Mouse (Mus musculus): ENCODE results near the gene Ripply2. TPM values are rescaled to one million over a fixed set of nuclear protein-coding genes. Genes with fewer than 3 reads are reported as not detected.
A peak's percentile ranks its signal among the peaks of the same experiment; 100 is the strongest.

Gene Ripply2
- total RNA-seq, 4 experiments from 2014 or later = 1.4 to 3.0 (median 2.0) TPM

- DNase-seq = peak; percentile 8
These were observed 12.2 kb downstream of the Ripply2 start for GRCm38 (mm10) chr9:87027423-87028084.

DNA sequence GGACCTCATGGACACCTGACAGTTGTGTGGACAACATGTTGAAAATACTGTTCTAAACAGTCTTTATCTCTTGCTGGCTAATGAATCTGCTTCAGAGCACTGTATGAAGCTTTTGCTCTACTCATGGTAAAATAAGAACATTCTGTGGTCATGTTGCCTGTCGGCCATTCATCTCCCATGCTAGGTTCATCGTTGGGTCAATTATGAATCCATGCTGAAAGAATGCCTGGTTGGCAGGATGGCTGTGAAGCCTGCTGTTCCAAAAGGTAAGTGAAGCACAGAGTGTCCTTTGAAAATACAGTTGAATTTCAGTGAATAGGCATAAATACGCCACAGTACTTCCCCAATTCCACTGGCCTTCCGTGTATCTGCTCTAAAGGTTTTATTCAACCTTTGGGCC is 16.9 kb downstream of the Ripply2 start:
- DNase-seq = no peak

DNA sequence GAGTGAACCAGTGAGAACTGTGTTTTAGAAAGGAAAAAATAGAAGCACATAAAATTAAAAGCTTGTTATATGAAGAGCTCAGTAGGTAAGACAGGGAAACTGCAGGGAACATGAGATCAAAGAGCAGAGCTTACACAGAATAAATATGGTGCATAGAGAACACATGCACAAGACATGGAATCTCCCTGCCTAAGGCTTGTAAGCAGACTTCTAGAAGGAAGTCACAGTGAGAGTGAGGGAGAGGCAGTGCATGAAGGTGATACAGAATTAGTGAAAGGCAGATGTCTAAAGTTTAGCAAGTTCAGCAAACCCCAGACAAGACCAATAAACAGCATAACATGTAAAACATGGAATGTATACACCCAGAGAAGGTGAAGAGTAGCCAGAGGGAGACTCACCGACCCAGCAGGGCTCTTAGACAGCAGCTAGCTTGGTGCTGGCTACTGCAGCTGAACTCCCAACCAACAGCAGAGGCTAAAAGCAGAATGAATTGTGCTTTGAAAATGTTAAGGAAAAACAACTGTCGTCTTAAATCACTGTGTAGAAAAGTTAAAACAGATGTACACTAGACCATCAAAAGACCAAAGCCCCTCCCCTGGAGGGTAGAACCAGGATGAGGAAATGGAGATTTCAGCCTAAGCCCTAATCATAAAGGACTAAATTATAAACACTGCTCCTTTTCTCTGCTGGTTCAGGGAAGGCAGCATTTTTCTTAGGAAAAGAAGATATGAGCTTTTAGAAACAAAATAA is 19.7 kb downstream of the Ripply2 start:
- DNase-seq = no peak

DNA sequence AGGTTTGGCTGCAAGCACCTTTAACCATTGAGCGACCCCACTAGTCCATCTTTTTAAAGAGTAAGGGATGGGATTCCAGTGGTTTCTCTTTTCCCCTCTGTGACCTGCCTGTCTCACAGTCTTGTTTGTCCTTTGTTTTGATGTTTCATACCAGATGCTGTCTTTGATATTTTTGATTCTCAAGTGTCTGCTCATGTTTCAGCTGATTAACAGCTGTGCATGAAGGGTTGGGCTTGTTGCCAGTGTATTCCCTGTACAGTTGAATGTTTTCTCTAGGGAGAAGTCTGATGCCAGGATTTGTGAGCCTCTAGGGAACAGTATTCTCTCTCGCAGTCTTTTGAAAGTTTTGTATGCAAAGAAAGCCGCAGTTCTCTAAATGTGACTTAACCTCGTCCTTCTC is 34.1 kb downstream of the Ripply2 start:
- DNase-seq = no peak

DNA sequence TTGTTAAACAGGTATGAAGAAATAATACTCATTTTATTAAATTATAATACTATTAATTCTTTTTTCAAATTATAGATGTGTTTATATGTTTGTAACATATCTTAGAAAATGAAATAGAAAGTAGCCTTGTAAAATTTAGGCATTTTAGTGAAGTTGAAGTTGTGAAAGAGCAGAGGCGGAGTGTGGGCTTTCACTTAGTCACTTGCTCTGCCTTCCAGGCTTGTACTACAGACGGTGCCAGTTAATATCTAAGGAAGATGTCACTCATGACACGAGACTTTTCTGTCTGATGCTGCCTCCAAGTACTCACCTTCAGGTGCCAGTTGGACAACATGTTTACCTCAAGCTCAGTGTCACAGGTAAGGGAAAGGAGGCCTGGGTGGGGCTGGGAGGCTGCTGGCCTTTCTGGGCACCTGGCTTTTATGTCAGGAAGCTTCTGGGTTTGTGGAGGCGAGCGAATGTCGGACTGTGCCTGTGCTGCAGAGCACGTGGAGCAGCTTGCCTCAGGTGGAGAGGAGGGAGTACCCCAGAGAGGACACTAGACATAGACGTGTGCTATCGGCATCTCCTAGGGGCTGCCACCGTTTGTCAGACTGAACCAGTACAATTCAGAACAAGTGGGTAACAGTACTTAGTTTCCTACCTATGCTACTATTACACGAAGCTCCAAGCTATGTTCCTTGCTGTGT is 40.4 kb downstream of the Ripply2 start:
- no peak for DNase-seq

DNA sequence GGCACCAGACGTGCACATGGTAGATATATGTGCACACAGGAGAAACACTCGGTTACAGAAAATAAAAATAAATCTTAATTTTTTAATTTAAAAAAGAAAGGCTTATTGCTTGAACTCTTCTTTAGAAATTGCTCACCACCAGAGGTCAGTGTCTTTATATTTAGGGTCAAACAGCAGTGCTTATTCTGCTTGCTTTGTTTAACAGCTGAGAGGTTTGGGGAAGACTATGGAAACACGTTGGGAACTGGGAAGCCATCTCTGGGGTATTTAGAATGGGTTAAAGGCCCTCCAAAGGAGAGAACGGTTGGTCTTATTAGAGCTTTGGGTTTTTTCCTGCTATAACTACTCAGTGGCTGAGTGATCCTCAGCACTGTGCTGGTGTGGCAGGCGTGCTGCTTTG is 47.0 kb downstream of the Ripply2 start:
- DNase-seq = no peak

DNA sequence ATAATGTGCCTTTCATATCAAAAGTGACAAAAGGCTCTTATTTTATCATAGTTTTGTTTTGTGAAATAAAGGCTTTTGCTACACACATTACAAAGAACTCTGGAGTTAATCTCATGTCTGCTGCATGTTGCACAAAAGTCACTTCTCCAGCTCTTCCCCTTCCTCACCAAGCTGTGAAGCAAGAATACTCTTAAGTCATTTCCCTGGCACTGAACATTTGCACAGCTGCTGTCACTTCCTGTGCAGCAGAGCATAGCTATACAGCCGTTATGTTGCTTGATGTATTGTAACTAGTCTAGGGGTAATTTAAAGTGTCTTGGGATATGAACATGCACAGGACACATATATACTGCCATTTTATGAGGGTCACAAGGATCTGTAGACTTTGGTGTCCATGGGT is 52.8 kb downstream of the Ripply2 start:
- DNase-seq = no peak

Other genes starting within 250 kb of the Ripply2 start
- gene Snap91, start 134.9 kb upstream of the Ripply2 start, total RNA-seq (2022) = 10 to 100 TPM; 34.0 to 69.5 (median 52.3) TPM
- 10 to 100 TPM; 38.7 to 46.3 (median 43.8) TPM for gene Cyb5r4, start 6.5 kb downstream of the Ripply2 start, total RNA-seq (2022)
- 1 to 10 TPM; 2.8 to 6.1 (median 4.1) TPM for gene Mrap2, start 128.8 kb downstream of the Ripply2 start, total RNA-seq (2022)
- gene Cep162, start 240.0 kb downstream of the Ripply2 start, total RNA-seq (2022) = 10 to 100 TPM in 2 of 4 experiments, 1 to 10 TPM in 2; 6.5 to 10.6 (median 9.5) TPM